Mouse (Mus musculus): ENCODE measurements around the gene Dot1l.

Gene Dot1l

GRCm38 (mm10) chr10:80829359-80830278 lies 74.6 kb downstream of the Dot1l start:
- no peak for DNase-seq (ENCODE audit: low read depth, low spot score)

GRCm38 (mm10) chr10:80831136-80831535 lies 76.1 kb downstream of the Dot1l start:
- DNase-seq (ENCODE audit: low read depth, low spot score), result peak; percentile 93

- no peak for DNase-seq (ENCODE audit: low read depth, low spot score)
Measured at GRCm38 (mm10) chr10:80832818-80833217, 77.8 kb downstream of the Dot1l start.

GRCm38 (mm10) chr10:80835617-80836016 lies 80.6 kb downstream of the Dot1l start:
- no peak for DNase-seq (ENCODE audit: low read depth, low spot score)

GRCm38 (mm10) chr10:80836949-80837379 lies 82.0 kb downstream of the Dot1l start:
- DNase-seq (ENCODE audit: low read depth, low spot score), result no peak

GRCm38 (mm10) chr10:80837827-80838226 lies 82.8 kb downstream of the Dot1l start:
- no peak for DNase-seq (ENCODE audit: low read depth, low spot score)

- DNase-seq (ENCODE audit: low read depth, low spot score), result no peak
Measured at GRCm38 (mm10) chr10:80838346-80838912, 83.4 kb downstream of the Dot1l start.

- DNase-seq (ENCODE audit: low read depth, low spot score), result no peak
Measured at GRCm38 (mm10) chr10:80839848-80840247, 84.8 kb downstream of the Dot1l start.

- no peak for DNase-seq (ENCODE audit: low read depth, low spot score)
Measured at GRCm38 (mm10) chr10:80841685-80842084, 86.7 kb downstream of the Dot1l start.

- no peak for DNase-seq (ENCODE audit: low read depth, low spot score)
Measured at GRCm38 (mm10) chr10:80842334-80842733, 87.3 kb downstream of the Dot1l start.

GRCm38 (mm10) chr10:80843087-80843930 lies 88.3 kb downstream of the Dot1l start:
- DNase-seq (ENCODE audit: low read depth, low spot score), result no peak

GRCm38 (mm10) chr10:80843931-80844547 lies 89.0 kb downstream of the Dot1l start, which contains the start of gene Lingo3:
Gene Lingo3 (minus strand): TSS chr10:80844039.
- DNase-seq (ENCODE audit: low read depth, low spot score), result peak; percentile 66

Measured in ZHBTc4 (cell line).